Mouse (Mus musculus): ENCODE results near the gene Eme2. TPM values are rescaled to one million over a fixed set of nuclear protein-coding genes. Genes with fewer than 3 reads are reported as not detected.
A peak's percentile ranks its signal among the peaks of the same experiment; 100 is the strongest.

Gene Eme2
- total RNA-seq, 1 experiment from 2014 or later: 22.7 TPM

GRCm38 (mm10) chr17:24878117-24878397, 16.8 kb downstream of the Eme2 start:
- ATAC-seq (replicated peaks; ENCODE audit: low read depth, poor library complexity, severe bottlenecking): no peak

- no peak for ATAC-seq (replicated peaks; ENCODE audit: low read depth, poor library complexity, severe bottlenecking)
Measured at GRCm38 (mm10) chr17:24877336-24878116, 17.4 kb downstream of the Eme2 start.

GRCm38 (mm10) chr17:24874989-24875388, 19.9 kb downstream of the Eme2 start:
- ATAC-seq (replicated peaks; ENCODE audit: low read depth, poor library complexity, severe bottlenecking): no peak

GRCm38 (mm10) chr17:24874405-24874745, 20.5 kb downstream of the Eme2 start:
- 0 out of 2 replicates have a peak, but pooled peaks have one; percentile 25 for ATAC-seq (replicated peaks; ENCODE audit: low read depth, poor library complexity, severe bottlenecking)

GRCm38 (mm10) chr17:24873695-24874404, 21.0 kb downstream of the Eme2 start:
- no peak for ATAC-seq (replicated peaks; ENCODE audit: low read depth, poor library complexity, severe bottlenecking)

- ATAC-seq (replicated peaks; ENCODE audit: low read depth, poor library complexity, severe bottlenecking): no peak
Measured at GRCm38 (mm10) chr17:24867914-24868313, 27.0 kb downstream of the Eme2 start.

GRCm38 (mm10) chr17:24865776-24866175, 29.1 kb downstream of the Eme2 start, which contains the start of gene Igfals:
Gene Igfals, plus strand, starts transcription at chr17:24865997.
- ATAC-seq (replicated peaks; ENCODE audit: low read depth, poor library complexity, severe bottlenecking): no peak

GRCm38 (mm10) chr17:24861785-24862184, 33.1 kb downstream of the Eme2 start:
- no peak for ATAC-seq (replicated peaks; ENCODE audit: low read depth, poor library complexity, severe bottlenecking)

- 0 out of 2 replicates have a peak, but pooled peaks have one; percentile 6 for ATAC-seq (replicated peaks; ENCODE audit: low read depth, poor library complexity, severe bottlenecking)
Measured at GRCm38 (mm10) chr17:24860076-24860475, 34.8 kb downstream of the Eme2 start.

- peak; percentile 96 for ATAC-seq (replicated peaks; ENCODE audit: low read depth, poor library complexity, severe bottlenecking)
Measured at GRCm38 (mm10) chr17:24858967-24859366, 35.9 kb downstream of the Eme2 start.

GRCm38 (mm10) chr17:24857831-24858470, 36.9 kb downstream of the Eme2 start:
- no peak for ATAC-seq (replicated peaks; ENCODE audit: low read depth, poor library complexity, severe bottlenecking)

- no peak for ATAC-seq (replicated peaks; ENCODE audit: low read depth, poor library complexity, severe bottlenecking)
Measured at GRCm38 (mm10) chr17:24856589-24856988, 38.3 kb downstream of the Eme2 start.

GRCm38 (mm10) chr17:24855838-24856464, 38.9 kb downstream of the Eme2 start:
- ATAC-seq (replicated peaks; ENCODE audit: low read depth, poor library complexity, severe bottlenecking): no peak

GRCm38 (mm10) chr17:24851381-24852125, 43.3 kb downstream of the Eme2 start:
- ATAC-seq (replicated peaks; ENCODE audit: low read depth, poor library complexity, severe bottlenecking): no peak

- ATAC-seq (replicated peaks; ENCODE audit: low read depth, poor library complexity, severe bottlenecking): no peak
Measured at GRCm38 (mm10) chr17:24850773-24851127, 44.1 kb downstream of the Eme2 start.

- ATAC-seq (replicated peaks; ENCODE audit: low read depth, poor library complexity, severe bottlenecking): peak; percentile 93
Measured at GRCm38 (mm10) chr17:24850065-24850772, 44.7 kb downstream of the Eme2 start, which contains the start of gene Fahd1. Gene Fahd1, minus strand, starts transcription at chr17:24850364.

- peak; percentile 52 for ATAC-seq (replicated peaks; ENCODE audit: low read depth, poor library complexity, severe bottlenecking)
Measured at GRCm38 (mm10) chr17:24849733-24850064, 45.2 kb downstream of the Eme2 start.

- no peak for ATAC-seq (replicated peaks; ENCODE audit: low read depth, poor library complexity, severe bottlenecking)
Measured at GRCm38 (mm10) chr17:24848600-24849031, 46.3 kb downstream of the Eme2 start.

- no peak for ATAC-seq (replicated peaks; ENCODE audit: low read depth, poor library complexity, severe bottlenecking)
Measured at GRCm38 (mm10) chr17:24847386-24847785, 47.5 kb downstream of the Eme2 start.

All from common myeloid progenitor, adult 5-6 weeks (primary cell).